In genomic region chr2:41263507-41264227, GRCm38 (mm10) we compare ENCODE assay signal across 20 mouse cellular contexts.
DNase-seq lines count a peak whose midpoint lies in the region; ATAC-seq and TF ChIP-seq lines count a peak whose summit lies in the region.
"Had no signal": no experiment of that assay in that cellular context is flagged by ENCODE, and none has a peak within 500 bp of the region (broad histone marks: within the 10 kb centered on the region; RNA-seq: fewer than 3 reads in every experiment).

No protein-coding gene starts in this region.

- TF ChIP-seq CTCF in layer of hippocampus, adult 2 months (conservative IDR thresholded peaks at IDR 0.05) = no peak
- no peak for TF ChIP-seq CTCF in midbrain, postnatal 0 days (IDR thresholded peaks at IDR 0.05)

- DNase-seq in layer of hippocampus, adult 2 months (ENCODE audit: low spot score in 2 of 2) = no peak
- DNase-seq in layer of hippocampus, postnatal 25 days (ENCODE audit: extremely low spot score in 1 of 2, low spot score in 1 of 2) = no peak
- DNase-seq in midbrain, embryonic 10.5 days (ENCODE audit: low spot score) = no peak
- no peak for DNase-seq in midbrain, postnatal 0 days (ENCODE audit: low spot score)
- no peak for DNase-seq in yolk sac, embryonic 10.5 days (ENCODE audit: low spot score)
- DNase-seq in embryo, embryonic 9.5 days (ENCODE audit: extremely low spot score) = no peak
- DNase-seq: B cell, adult 2 months; cerebellum, adult 8-10 months; gastrocnemius, postnatal 25 days; heart, adult 2 months; right cerebral cortex, postnatal 14 days; thymus, adult 2 months had no signal

- WGBS in forebrain, embryonic 12.5 days = 70% methylated on average over 6 of the region's 6 CpGs
- WGBS in midbrain, embryonic 10.5 days = 79% methylated on average over 6 of the region's 6 CpGs
- 66% methylated on average over 6 of the region's 6 CpGs for WGBS in midbrain, postnatal 0 days

- no peaks in the 10 kb centered on the region for H3K36me3 ChIP-seq in forebrain, embryonic 12.5 days (replicated peaks)
- H3K36me3 ChIP-seq in midbrain, embryonic 10.5 days = no peaks in the 10 kb centered on the region
- H3K36me3 ChIP-seq in midbrain, postnatal 0 days (ENCODE audit: insufficient read depth, low read length) = no peaks in the 10 kb centered on the region
- H3K36me3 ChIP-seq: embryonic facial prominence, embryonic 13.5 days; kidney, embryonic 15.5 days; liver, embryonic 15.5 days; neural tube, embryonic 15.5 days; stomach, embryonic 15.5 days had no signal

- H3K9ac ChIP-seq in forebrain, embryonic 12.5 days = no peak overlapping the region
- no peak overlapping the region for H3K9ac ChIP-seq in midbrain, postnatal 0 days (replicated peaks; ENCODE audit: low read length, poor library complexity, severe bottlenecking)
- H3K9ac ChIP-seq: embryonic facial prominence, embryonic 13.5 days; kidney, embryonic 15.5 days; liver, embryonic 15.5 days; neural tube, embryonic 15.5 days; stomach, embryonic 15.5 days had no signal

- H3K4me3 ChIP-seq in layer of hippocampus, adult 2 months = peak overlapping the region; percentile 24; the same call in 1 of the 2 replicates
- no peak overlapping the region for H3K4me3 ChIP-seq in forebrain, embryonic 12.5 days (replicated peaks)
- H3K4me3 ChIP-seq in midbrain, embryonic 10.5 days = no peak overlapping the region
- no peak overlapping the region for H3K4me3 ChIP-seq in midbrain, postnatal 0 days (ENCODE audit: low read depth, low read length)
- H3K4me3 ChIP-seq: embryonic facial prominence, embryonic 13.5 days; heart, adult 2 months; kidney, embryonic 15.5 days; liver, embryonic 15.5 days; neural tube, embryonic 15.5 days; stomach, embryonic 15.5 days had no signal

- no peaks in the 10 kb centered on the region for H3K9me3 ChIP-seq in forebrain, embryonic 12.5 days
- H3K9me3 ChIP-seq in midbrain, embryonic 10.5 days (replicated peaks) = no peaks in the 10 kb centered on the region
- no peaks in the 10 kb centered on the region for H3K9me3 ChIP-seq in midbrain, postnatal 0 days (ENCODE audit: low read length)
- H3K9me3 ChIP-seq: embryonic facial prominence, embryonic 13.5 days; kidney, embryonic 15.5 days; liver, embryonic 15.5 days; neural tube, embryonic 15.5 days; stomach, embryonic 15.5 days had no signal

- H3K4me2 ChIP-seq in forebrain, embryonic 12.5 days = no peak overlapping the region
- no peak overlapping the region for H3K4me2 ChIP-seq in midbrain, postnatal 0 days (ENCODE audit: low read depth, low read length, poor library complexity, severe bottlenecking)
- H3K4me2 ChIP-seq: embryonic facial prominence, embryonic 13.5 days; kidney, embryonic 15.5 days; liver, embryonic 15.5 days; neural tube, embryonic 15.5 days; stomach, embryonic 15.5 days had no signal

- H3K4me1 ChIP-seq in forebrain, embryonic 12.5 days = 0 out of 2 replicates have a peak, but pooled peaks cover 4% of the 10 kb centered on the region
- peaks cover 10% of the 10 kb centered on the region for H3K4me1 ChIP-seq in midbrain, embryonic 10.5 days
- no peaks in the 10 kb centered on the region for H3K4me1 ChIP-seq in midbrain, postnatal 0 days (ENCODE audit: insufficient read depth, low read length)
- H3K4me1 ChIP-seq: embryonic facial prominence, embryonic 13.5 days; kidney, embryonic 15.5 days; liver, embryonic 15.5 days; neural tube, embryonic 15.5 days; stomach, embryonic 15.5 days had no signal

- ATAC-seq in forebrain, embryonic 12.5 days (ENCODE audit: low FRiP score) = 0 out of 2 replicates have a peak, but pooled peaks have one; percentile 18
- no peak; the same call in 1 of the 2 replicates for ATAC-seq in midbrain, postnatal 0 days (ENCODE audit: low FRiP score)
- ATAC-seq: intestine, postnatal 0 days; lung, postnatal 0 days had no signal

- no peaks in the 10 kb centered on the region for H3K27me3 ChIP-seq in forebrain, embryonic 12.5 days
- H3K27me3 ChIP-seq in midbrain, embryonic 10.5 days (ENCODE audit: low read depth, poor library complexity, severe bottlenecking) = no peaks in the 10 kb centered on the region
- H3K27me3 ChIP-seq in midbrain, postnatal 0 days (ENCODE audit: insufficient read depth, low read length) = no peaks in the 10 kb centered on the region
- H3K27me3 ChIP-seq: embryonic facial prominence, embryonic 13.5 days; kidney, embryonic 15.5 days; liver, embryonic 15.5 days; neural tube, embryonic 15.5 days; stomach, embryonic 15.5 days had no signal

- H3K27ac ChIP-seq in layer of hippocampus, adult 2 months = peak overlapping the region; percentile 77
- H3K27ac ChIP-seq in forebrain, embryonic 12.5 days = no peak overlapping the region
- peak overlapping the region; percentile 73 for H3K27ac ChIP-seq in midbrain, embryonic 10.5 days (replicated peaks)
- H3K27ac ChIP-seq in midbrain, postnatal 0 days (ENCODE audit: low read depth, low read length) = peak overlapping the region; percentile 51; the same call in 1 of the 2 replicates
- H3K27ac ChIP-seq: embryonic facial prominence, embryonic 13.5 days; heart, adult 2 months; kidney, embryonic 15.5 days; liver, embryonic 15.5 days; neural tube, embryonic 15.5 days; stomach, embryonic 15.5 days had no signal
